Mouse (Mus musculus) cortical plate, adult 2 months (tissue): ENCODE measurements at regions not wholly inside any gene's neighbourhood (a gene's known extent, or its start where the extent isn't known, plus 50 kb on each side); places are given as distances from the start of the nearest gene placed in this dataset.

Experiments
- CTCF ChIP-seq: fragments of 200-500 bp; IDR thresholded peaks from 2 replicates; pipeline ENCODE4 v1.5.1; 2011; ENCODE audit warnings: mild to moderate bottlenecking, control low read depth, low read length; ENCODE audit not compliant: insufficient read depth; ENCODE audit errors: extremely low read depth
- POLR2A ChIP-seq: fragments of 200-500 bp; IDR thresholded peaks from 2 replicates; pipeline ENCODE4 v1.6.1; 2011; ENCODE audit warnings: mild to moderate bottlenecking, low read length, control low read depth; ENCODE audit not compliant: insufficient read depth; ENCODE audit errors: extremely low read depth

- TF ChIP-seq CTCF, result no peak
- no peak for TF ChIP-seq POLR2A
Observed at GRCm38 (mm10) chr19:56108796-56109195, 178.1 kb upstream of the Habp2 start.
